Mouse (Mus musculus) liver, embryonic 15.5 days (tissue): ENCODE measurements around the gene BC053393. TPM values are rescaled to one million over a fixed set of nuclear protein-coding genes. Genes with fewer than 3 reads are reported as not detected.

Source experiments
- polyA plus RNA-seq: library from polyadenylated mRNA; unstranded; fragments of >200 nt; fragmentation: Nextera tagmentation; extraction: Ambion mirVana; gene quantifications from 2 replicates; pipeline ENCODE4 v1.2.1, GENCODE M21; 2015

BC053393 gene
- polyA plus RNA-seq, 1 experiment from 2014 or later, result not detected

Other genes with a start within 250 kb of the BC053393 start
- gene Itk, start 182.0 kb upstream of the BC053393 start, polyA plus RNA-seq, result 0.08 and 0.16 TPM in 2 replicates
- not detected in 2 replicates for gene Fam71b, start 175.0 kb upstream of the BC053393 start, polyA plus RNA-seq
- gene Med7, start 134.6 kb upstream of the BC053393 start, polyA plus RNA-seq, result 48.2 and 53.4 TPM in 2 replicates
- 0.15 and 0.20 TPM in 2 replicates for gene Havcr2, start 116.6 kb upstream of the BC053393 start, polyA plus RNA-seq
- gene Gm12169, start 47.3 kb upstream of the BC053393 start, polyA plus RNA-seq, result not detected in 2 replicates
- not detected in 2 replicates for gene Dppa1, start 57.7 kb downstream of the BC053393 start, polyA plus RNA-seq
- gene Timd2, start 135.5 kb downstream of the BC053393 start, polyA plus RNA-seq, result 49.7 and 60.1 TPM in 2 replicates
- 0.09 TPM in 1 of 2 replicates, not detected in the other for gene Havcr1, start 163.5 kb downstream of the BC053393 start, polyA plus RNA-seq
- gene Timd4, start 239.3 kb downstream of the BC053393 start, polyA plus RNA-seq, result 7.7 and 8.9 TPM in 2 replicates